Mouse (Mus musculus): ENCODE measurements around the gene Helz. TPM values are rescaled to one million over a fixed set of nuclear protein-coding genes. Genes with fewer than 3 reads are reported as not detected.

Helz gene
- total RNA-seq, 4 experiments from 2014 or later: 25.1 to 29.3 (median 26.2) TPM

DNA sequence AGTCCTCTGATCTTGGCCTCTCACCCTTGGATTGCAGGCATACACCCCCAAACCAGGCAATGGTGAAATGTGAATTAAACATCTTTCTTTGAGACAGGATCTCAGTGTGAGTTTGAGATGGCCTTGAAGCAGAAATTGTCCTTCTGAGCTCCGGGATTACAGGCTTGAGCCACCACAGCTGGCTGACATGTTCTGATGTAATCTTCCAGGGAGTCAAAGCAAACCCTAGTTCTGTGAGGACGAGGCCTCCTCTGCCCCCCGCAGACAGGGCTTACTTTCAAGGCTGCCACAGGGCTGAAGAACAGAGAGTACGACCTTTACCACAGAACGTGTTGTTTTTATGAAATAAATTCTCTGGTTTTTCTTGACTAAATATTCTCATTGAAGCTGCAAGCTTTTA is 126.3 kb downstream of the Helz start:
- no peak for DNase-seq (ENCODE audit: low spot score)

DNA sequence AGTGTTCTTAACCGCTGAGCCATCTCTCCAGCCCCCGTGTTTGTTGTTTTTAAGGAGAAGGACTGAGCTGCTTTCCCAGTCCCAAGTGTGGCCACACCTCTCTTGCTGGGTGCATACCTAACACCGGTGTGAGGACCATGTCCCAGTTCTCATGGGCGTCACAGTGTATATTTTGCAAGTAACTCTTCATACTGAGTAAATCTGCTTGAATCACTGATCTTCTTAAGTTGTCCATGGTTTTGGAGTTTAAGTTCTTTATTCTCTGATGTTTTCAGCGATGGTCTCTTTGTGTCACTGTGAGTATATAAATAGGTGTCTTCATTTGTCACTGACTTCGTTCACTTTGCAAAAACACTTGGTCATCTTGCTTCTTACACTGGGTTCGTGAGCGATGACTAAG is 126.9 kb downstream of the Helz start:
- no peak for DNase-seq (ENCODE audit: low spot score)

- DNase-seq (ENCODE audit: low spot score): no peak
These were observed 127.5 kb downstream of the Helz start for GRCm38 (mm10) chr11:107675246-107675645.

GRCm38 (mm10) chr11:107676207-107676940 is 128.6 kb downstream of the Helz start:
- peak; percentile 7 for DNase-seq (ENCODE audit: low spot score)

DNA sequence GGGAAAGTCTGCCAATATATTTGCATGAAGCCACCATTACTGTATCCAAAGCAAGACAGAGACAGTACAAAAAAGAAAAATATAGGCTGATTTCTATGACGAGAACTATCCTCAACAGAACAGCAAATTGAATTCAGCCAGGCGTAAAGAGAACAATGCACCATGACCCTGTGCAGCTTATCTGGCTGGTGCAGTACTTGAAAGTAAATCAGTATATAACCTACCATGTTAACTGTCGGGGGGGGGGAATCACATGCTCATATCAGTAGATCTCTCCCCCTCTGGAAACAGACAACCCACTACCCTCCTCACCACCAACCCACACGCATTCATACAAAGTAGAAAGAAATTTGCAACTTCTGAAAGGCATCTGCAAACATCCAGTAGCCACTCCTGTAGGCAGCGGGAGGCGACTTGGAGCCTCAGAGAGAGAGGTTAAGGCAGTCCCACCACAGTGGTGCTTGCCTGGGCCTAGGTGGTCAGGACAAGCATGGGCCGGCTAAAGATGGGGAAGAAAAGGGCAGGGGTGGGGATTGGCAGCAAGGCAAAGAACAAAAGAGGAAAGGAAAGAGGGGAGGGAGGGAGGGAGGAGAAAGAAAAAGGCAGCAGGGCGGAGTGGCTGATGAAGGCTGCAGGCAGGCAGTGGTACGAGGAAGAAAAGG is 135.1 kb downstream of the Helz start:
- no peak for DNase-seq (ENCODE audit: low spot score)

DNA sequence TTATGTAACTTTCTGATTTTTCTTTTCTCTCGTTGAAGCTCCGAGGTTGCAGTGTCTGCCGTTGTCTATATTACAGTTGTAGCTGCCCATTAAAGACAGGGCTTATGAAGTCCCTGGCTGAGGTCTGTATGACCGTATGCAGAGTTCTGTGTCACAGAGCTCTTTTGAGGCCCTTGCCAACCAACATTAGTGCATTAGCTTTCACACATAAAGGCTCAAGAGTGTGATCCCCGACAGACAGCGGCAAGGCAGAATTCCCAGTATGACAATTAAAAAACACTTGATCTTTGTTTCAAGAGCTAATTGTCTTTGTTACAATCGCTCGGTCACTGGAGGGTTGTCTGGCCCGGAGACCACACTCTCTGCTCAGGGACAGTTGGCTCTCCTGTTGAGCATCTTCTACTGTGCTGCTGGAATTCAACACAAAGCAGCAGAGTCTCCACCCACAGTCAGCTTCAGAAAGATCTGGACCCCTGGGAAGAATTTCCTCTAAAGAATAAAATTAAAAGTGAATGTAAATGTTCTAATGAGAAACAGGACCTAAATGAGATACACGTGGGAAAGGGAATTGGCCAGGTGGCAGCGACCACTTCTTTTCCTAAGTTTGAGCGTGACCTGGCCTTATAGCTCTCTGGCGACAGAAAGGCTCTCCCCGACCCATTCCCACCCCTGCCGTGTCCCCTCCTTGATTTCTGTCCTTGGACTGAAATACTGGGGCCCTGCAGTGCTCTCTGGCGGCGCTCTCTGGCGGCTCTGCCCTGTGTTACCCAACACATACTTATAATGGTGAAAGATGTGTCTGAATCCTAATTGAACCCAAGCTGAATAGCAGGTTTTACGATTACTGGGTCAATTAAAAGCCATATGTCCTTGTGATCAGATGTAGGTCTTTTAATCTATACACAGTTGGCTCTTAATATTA is 136.1 kb downstream of the Helz start:
- no peak for DNase-seq (ENCODE audit: low spot score)

GRCm38 (mm10) chr11:107686290-107686689 is 138.6 kb downstream of the Helz start:
- DNase-seq (ENCODE audit: low spot score): no peak

DNA sequence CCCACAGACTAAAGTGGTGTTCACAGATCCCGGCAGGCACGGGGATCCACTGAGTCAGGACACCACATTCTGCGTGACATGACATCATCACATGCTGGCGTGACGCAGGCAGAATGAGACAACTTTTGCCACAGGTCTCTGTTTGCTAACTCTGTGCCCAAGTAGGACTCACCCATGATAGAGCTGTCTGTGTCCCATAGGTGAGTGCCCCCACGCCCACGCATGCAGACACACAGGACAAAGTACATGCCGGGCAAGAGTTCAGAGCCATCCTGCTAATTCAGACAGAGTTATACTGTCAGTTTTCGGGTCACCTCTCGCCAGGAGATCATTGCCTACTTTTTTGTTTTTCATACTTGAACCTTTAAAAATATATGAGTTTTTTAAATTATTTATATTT is 140.8 kb downstream of the Helz start:
- no peak for DNase-seq (ENCODE audit: low spot score)

GRCm38 (mm10) chr11:107691569-107691968 is 143.8 kb downstream of the Helz start:
- DNase-seq (ENCODE audit: low spot score): no peak

DNA sequence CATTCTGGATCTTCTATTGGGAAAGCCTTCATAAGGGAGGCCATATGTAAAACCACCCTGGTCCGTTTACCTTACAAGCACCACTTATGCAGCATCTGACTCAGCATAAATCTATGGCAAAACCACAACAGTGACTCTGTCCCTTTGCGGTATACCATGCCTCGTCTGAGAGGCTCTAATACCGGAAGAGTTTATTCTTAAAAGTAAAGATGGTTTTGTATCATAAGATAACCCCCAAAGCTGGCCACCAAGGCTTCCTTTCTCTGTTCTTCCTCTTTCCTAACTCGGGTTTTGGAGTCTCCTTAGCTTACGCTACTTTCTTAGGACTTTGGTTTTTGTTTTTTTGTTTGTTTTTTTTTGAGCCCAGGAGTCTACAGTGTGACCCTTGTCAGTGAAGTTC is 145.6 kb downstream of the Helz start:
- DNase-seq (ENCODE audit: low spot score): no peak

- DNase-seq (ENCODE audit: low spot score): no peak
These were observed 152.2 kb downstream of the Helz start for GRCm38 (mm10) chr11:107699967-107700366.

DNA sequence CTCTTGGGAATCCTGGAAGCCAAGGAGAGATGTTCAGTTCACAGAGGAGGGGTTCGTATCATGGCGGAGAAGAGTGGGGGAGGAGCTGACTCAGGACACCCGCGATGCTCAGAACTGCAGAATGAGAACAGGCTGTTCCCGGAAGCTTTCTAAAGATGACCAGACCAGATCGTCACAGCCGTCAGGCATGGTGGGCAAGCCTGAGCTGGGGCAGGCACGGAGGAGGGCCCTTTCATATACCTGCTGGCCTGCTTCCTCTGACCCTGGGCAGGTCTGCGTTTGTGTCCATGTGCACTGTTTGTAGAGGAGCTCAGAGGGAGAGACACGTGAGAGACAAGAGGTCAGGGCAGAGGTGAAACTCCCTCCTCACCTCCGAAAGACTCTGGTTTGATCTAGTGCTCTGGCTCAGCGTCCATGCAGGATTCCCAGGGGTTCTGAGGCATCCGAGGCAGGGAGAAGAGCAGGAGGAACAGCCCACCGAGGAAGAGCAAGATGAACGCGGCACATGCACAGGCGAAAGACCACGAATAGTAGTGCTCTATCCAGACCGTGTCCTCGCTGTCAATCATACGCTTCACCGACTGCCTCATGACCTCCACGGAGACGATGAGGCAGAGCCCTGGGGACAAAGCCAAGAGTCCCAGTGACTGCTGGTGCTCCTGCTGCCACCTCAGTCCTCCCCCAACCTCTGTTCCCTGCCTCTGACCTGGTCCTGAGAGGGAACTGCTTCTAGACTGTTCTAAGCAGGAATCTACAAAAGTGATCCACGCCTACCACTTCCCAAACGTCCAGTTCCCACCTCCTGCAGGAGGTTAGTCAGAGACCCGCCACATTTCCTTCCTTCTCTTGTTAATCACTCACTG is 155.8 kb downstream of the Helz start:
- peak; percentile 26 for DNase-seq (ENCODE audit: low spot score)

GRCm38 (mm10) chr11:107705060-107705459 is 157.3 kb downstream of the Helz start:
- DNase-seq (ENCODE audit: low spot score): no peak

DNA sequence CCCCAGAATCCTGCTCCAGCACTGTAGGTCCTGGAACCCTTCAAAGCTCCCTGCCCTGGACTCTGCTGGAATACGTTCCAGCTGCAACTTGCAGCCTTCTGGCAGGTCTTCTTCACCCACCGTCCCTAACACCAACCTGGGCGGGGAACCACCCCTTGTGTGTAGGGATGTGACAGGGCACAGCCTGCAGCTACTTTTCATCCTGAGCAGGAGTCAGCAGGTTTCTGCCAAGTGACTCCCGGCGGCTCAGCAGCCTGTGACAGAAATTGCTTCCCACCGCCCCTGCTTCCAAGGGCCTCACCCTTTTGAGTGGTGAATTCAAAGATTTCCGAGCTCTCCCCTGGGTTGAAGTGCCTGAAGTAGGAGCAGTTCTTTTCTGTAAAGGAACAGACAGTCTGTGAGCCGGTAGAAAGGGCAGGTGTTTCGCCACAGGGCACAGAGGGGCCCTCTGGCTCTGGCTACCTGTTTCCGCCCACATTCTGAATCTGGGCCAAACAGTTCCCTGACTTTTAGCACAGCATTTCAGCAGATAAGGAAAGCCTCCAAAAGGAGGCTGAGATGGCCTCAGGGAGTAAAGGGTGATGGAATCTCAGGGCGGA is 157.8 kb downstream of the Helz start:
- no peak for DNase-seq (ENCODE audit: low spot score)

- DNase-seq (ENCODE audit: low spot score): no peak
These were observed 160.3 kb downstream of the Helz start for GRCm38 (mm10) chr11:107707897-107708610.

DNA sequence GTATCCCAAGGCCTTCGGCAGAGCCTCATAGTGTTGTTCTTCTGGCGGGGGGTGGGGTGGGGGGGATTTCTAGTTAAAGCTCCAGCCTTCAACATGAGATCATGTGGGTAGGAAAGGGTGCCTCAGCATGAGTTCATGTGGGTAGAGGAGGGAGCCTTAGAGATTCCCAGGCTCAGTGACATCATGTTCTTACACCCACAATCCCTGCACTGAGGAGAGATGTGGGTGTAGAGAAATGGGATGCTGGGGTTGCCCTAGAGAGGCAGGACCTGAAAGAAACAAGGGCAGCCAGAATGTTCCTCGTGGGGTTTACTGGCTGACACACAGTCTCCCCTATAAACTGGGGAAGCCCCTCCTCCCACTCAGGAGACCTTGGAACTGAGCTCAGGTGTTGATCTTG is 162.6 kb downstream of the Helz start:
- no peak for DNase-seq (ENCODE audit: low spot score)

DNA sequence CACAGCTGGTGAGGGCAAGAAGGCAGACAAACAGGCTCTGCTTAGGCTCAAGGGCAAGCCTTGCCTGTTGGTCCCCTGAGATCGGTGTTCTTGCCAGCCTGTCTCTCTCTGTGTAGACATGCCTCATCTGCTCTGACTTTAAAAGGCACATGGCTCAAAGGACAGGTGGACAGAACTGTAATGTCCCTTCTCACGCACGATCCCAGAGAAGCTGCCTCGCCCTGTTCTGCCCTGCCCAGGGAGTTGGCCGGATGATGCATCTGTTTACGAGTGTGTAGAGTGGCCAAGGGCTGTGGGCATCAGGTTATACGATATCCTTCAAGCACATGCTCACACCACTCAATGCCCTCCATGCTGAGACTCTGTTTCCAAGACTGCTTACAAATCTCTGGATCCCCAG is 166.6 kb downstream of the Helz start:
- DNase-seq (ENCODE audit: low spot score): no peak

DNA sequence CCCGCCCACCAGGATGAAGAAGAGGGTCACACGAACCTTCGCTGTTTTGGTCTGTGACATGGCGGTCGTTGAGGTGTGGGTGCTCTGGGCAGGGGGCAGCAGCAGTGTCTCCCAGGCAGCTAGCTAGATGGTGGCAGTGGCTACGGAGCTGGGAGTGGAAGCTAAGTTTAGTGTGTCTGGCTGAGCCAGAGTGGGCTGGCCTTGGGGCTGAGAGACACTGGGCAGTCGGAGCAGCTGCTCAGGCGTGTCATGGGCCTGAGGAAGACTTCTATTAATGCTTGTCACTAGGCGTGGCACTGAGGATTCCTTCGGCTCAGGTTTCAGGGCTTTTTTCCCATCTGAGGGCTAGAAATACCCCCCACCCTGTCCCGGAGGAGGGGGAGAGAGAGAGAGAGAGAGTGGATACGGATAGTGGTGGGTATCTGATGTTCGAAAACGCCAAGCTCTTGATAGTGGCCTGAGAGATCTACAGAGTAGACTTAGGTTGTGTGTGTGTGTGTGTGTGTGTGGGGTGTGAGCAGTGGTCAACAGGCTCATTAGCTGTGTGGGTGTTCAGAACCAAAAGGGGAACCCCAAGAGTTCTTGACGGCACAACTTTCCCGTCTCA is 168.7 kb downstream of the Helz start, which contains the start of gene Cacng1:
TSS of gene Cacng1 (minus strand) at position 191 of the 607 bp plus-strand sequence.
- DNase-seq (ENCODE audit: low spot score): no peak

- no peak for DNase-seq (ENCODE audit: low spot score)
These were observed 172.7 kb downstream of the Helz start for GRCm38 (mm10) chr11:107720264-107721021.

All from heart, adult 8-10 months (tissue).